Mouse (Mus musculus) C2C12 (cell line): Measurements from ENCODE around the gene Tjap1. TPM values are rescaled to one million over a fixed set of nuclear protein-coding genes. Genes with fewer than 3 reads are reported as not detected.
A peak's percentile ranks its signal among the peaks of the same experiment; 100 is the strongest.

ENCODE experiments used
- H3K27me3 ChIP-seq: one replicate; pipeline ENCODE4 v1.6.1; 2011; ENCODE audit not compliant: control insufficient read depth, insufficient read depth, insufficient read length
- H3K36me3 ChIP-seq: one replicate; pipeline ENCODE4 v1.6.1; 2011; ENCODE audit not compliant: control insufficient read depth, insufficient read depth
- H3K4me3 ChIP-seq: one replicate; pipeline ENCODE4 v1.5.1; 2011; ENCODE audit warnings: mild to moderate bottlenecking, control low read depth; ENCODE audit not compliant: poor library complexity, insufficient read depth, severe bottlenecking
- H3K79me2 ChIP-seq: one replicate; pipeline ENCODE4 v1.6.1; 2011; ENCODE audit not compliant: control insufficient read depth, insufficient read depth
- H3K79me3 ChIP-seq: one replicate; pipeline ENCODE4 v1.6.1; 2011; ENCODE audit warnings: low read depth, control low read depth
- H3ac ChIP-seq: one replicate; pipeline ENCODE3; 2011; ENCODE audit warnings: low read depth; ENCODE audit not compliant: control insufficient read depth, insufficient read length
- CEBPB ChIP-seq: IDR thresholded peaks from one replicate; pipeline ENCODE4 v1.6.1; 2011; ENCODE audit warnings: low read depth, mild to moderate bottlenecking, control low read depth, moderate library complexity
- CTCF ChIP-seq: IDR thresholded peaks from one replicate; pipeline ENCODE4 v1.5.1; 2011; ENCODE audit not compliant: control insufficient read depth, insufficient read depth, insufficient read length
- FOSL1 ChIP-seq: IDR thresholded peaks from one replicate; pipeline ENCODE4 v1.8.0; 2011; ENCODE audit warnings: mild to moderate bottlenecking, low read length; ENCODE audit not compliant: poor library complexity, insufficient read depth, severe bottlenecking
- MAX ChIP-seq: IDR thresholded peaks from one replicate; pipeline ENCODE4 v1.6.1; 2011; ENCODE audit warnings: mild to moderate bottlenecking, control low read depth
- MYOD1 ChIP-seq: IDR thresholded peaks from one replicate; pipeline ENCODE4 v1.6.1; 2011; ENCODE audit warnings: low read depth; ENCODE audit not compliant: control insufficient read depth, insufficient read length
- MYOG ChIP-seq: IDR thresholded peaks from one replicate; pipeline ENCODE4 v1.6.1; 2011; ENCODE audit not compliant: control insufficient read depth, insufficient read length; ENCODE audit errors: extremely low read depth
- USF1 ChIP-seq: IDR thresholded peaks from one replicate; pipeline ENCODE4 v1.6.1; 2011; ENCODE audit warnings: low read depth, mild to moderate bottlenecking, control low read depth, moderate library complexity
- polyA plus RNA-seq: library from polyadenylated mRNA; unstranded; fragments of >200 nt; fragmentation: generic; extraction: Trizol; gene quantifications from one replicate; pipeline ENCODE4 v1.2.1, GENCODE M21; 2012; ENCODE audit warnings: missing spikeins

Gene Tjap1
- polyA plus RNA-seq, 1 experiment, result 79.3 TPM

DNA sequence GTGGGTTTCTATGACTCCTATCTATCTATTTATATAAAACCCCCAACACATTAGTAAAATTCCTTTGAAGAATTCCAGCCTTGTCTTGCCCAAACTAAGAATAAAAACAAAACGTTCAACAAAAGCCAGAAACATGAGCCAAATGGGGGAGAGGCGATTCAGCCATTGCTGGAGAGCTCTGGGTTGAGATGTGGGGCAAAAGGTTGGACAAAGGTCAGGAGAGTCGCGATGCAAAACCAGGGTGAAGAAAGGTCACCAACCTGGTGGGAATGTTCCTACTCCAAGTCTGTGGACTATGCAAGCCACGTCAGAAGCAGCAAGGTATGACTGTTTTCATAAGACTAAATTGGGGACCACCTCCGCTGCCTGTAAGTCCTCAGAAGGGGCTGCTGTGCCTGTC, 37.7 kb upstream of the Tjap1 start:
- Histone ChIP-seq H3ac (no peak overlapping the region), H3K36me3 (no peaks in the 10 kb centered on the region)

DNA sequence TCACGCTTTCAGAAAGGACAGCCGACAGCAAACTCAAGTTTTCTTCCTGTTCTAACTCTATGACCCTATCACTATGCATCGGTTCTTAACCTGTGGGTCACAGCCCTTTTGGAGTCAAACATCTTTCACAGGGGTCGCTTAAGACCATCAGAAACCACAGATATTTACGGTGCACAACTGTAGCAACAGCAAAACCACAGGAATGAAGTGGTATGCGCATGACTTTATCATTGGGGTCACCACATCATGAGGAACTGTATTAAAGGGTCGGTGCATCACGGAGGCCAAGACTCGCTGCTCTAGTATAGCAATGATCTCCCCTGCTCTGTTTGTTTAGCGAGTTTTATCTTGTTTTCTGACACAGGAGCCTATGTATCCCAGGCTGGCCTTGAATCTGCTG, 33.0 kb upstream of the Tjap1 start:
- Histone ChIP-seq H3ac (no peak overlapping the region), H3K79me2 (no peaks in the 10 kb centered on the region), H3K36me3 (no peaks in the 10 kb centered on the region), H3K79me3 (no peaks in the 10 kb centered on the region), H3K4me3 (no peak overlapping the region), H3K27me3 (no peaks in the 10 kb centered on the region)
- TF ChIP-seq MYOD1 (peak; percentile 84), MYOG (no peak)

More for the DNA sequence above, 37.7 kb upstream of the Tjap1 start:
- no peaks in the 10 kb centered on the region for H3K27me3 ChIP-seq
- TF ChIP-seq MYOG, result no peak
- TF ChIP-seq CTCF, result no peak
- no peak for TF ChIP-seq MAX
- TF ChIP-seq USF1, result no peak
- TF ChIP-seq CEBPB, result no peak
- no peak for TF ChIP-seq FOSL1
- TF ChIP-seq MYOD1, result no peak
- no peaks in the 10 kb centered on the region for H3K79me2 ChIP-seq
- no peaks in the 10 kb centered on the region for H3K79me3 ChIP-seq
- H3K4me3 ChIP-seq, result no peak overlapping the region

DNA sequence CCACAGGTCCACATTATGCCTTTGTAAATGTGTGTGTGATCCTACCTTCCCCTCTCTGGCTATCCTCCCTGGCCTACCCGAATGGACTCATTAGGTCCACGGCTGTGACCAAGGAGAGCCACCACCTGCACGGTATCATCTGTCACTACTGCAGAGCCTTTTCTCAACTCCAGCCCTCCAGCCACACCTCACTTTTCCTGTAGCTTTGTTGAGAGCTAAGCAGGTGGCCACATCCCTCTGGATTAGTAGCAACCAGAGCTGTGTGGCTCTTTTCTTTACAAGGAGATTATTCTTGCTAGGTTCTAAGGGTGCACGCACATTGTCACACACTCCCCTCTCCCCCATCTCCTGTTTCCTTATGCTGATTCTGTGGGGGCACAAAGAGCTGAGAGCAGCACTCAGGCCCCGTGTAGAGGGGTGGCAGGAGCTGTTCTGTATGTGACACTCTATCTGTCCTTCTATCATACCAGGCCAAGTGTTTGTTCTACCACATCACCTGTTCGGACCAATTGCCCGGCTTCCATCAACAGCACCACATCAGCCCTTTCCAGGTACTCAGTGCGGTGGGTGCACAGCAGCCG, 30.4 kb upstream of the Tjap1 start:
- no peaks in the 10 kb centered on the region for H3K79me3 ChIP-seq
- TF ChIP-seq MYOD1 (no peak), CEBPB (no peak), MAX (no peak), USF1 (no peak), CTCF (no peak), MYOG (no peak), FOSL1 (no peak)
- no peaks in the 10 kb centered on the region for H3K27me3 ChIP-seq
- H3K36me3 ChIP-seq, result no peaks in the 10 kb centered on the region
- H3K79me2 ChIP-seq, result no peaks in the 10 kb centered on the region
- no peak overlapping the region for H3K4me3 ChIP-seq
- H3ac ChIP-seq, result no peak overlapping the region

DNA sequence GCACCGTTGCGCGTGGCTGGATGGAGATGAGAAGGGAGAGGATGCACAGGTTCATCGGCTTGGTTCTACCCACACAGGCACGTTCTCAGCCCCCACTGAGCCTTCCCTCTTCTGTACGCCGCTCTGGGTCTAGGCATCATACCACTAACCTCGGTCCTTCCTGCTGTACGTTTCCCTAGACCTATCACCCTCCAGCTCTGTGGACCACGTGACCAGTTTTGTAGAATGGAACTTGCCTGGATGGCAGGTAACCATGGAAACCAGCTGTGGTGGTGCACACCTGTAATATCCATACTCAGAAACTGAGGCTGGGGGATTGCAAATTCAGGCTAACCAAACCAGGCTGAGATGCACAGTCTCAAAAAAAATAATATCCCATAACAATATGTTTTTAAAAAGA, 27.7 kb upstream of the Tjap1 start:
- Histone ChIP-seq H3K27me3 (no peaks in the 10 kb centered on the region), H3K79me3 (no peaks in the 10 kb centered on the region), H3K4me3 (no peak overlapping the region), H3ac (no peak overlapping the region), H3K79me2 (no peaks in the 10 kb centered on the region), H3K36me3 (no peaks in the 10 kb centered on the region)
- TF ChIP-seq USF1, result peak; percentile 6
- no peak for TF ChIP-seq CTCF

DNA sequence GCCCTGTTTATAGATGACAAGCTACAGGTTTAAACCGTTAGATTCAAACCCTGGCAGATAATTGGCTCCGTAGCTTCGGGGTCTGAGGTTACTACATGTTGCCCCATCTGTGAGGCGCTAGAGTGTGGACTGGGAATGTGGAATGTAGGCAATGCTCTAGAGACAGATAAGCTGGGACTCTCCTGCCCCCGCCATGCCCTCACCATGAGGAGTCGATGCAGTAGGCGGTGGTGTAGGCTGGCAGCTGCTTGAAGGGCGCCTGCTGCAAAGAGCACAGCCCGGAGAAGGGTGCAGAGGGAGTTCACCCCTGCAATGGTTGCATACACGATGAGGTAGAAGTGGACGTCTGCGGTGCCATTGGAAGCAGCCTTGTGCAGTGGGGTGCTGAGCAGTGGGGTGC, 27.0 kb upstream of the Tjap1 start:
- no peaks in the 10 kb centered on the region for H3K79me3 ChIP-seq
- no peak for TF ChIP-seq USF1
- TF ChIP-seq MYOG, result no peak
- TF ChIP-seq MYOD1, result no peak
- TF ChIP-seq CTCF, result no peak
- TF ChIP-seq MAX, result no peak
- no peak for TF ChIP-seq CEBPB
- H3ac ChIP-seq, result no peak overlapping the region
- no peaks in the 10 kb centered on the region for H3K79me2 ChIP-seq
- no peaks in the 10 kb centered on the region for H3K27me3 ChIP-seq
- H3K4me3 ChIP-seq, result no peak overlapping the region
- no peaks in the 10 kb centered on the region for H3K36me3 ChIP-seq

DNA sequence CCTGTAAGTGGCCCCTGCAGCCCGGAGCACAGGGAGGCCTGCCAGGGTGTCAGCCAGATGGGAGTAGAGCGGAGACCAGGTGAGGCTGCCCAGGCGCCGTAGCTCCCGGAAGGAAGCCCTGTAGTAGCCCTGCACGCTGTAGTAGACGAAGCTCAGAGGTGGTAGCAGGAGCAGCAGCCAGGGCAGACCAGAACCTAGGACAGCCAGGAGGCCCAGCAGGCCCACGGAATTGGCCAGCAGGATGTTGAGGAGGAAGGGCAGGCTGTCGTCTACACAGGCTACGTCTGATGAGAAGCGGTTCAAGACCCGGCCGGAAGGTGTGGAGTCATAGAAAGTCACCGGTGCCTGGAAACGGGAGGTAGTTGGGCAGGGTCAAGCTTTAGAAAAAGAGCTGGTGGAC, 24.1 kb upstream of the Tjap1 start:
- Histone ChIP-seq H3K27me3 (no peaks in the 10 kb centered on the region), H3K4me3 (no peak overlapping the region), H3ac (no peak overlapping the region), H3K79me2 (no peaks in the 10 kb centered on the region), H3K36me3 (no peaks in the 10 kb centered on the region), H3K79me3 (no peaks in the 10 kb centered on the region)
- TF ChIP-seq USF1 (no peak), MAX (no peak), FOSL1 (no peak), MYOG (no peak), MYOD1 (no peak), CTCF (no peak), CEBPB (no peak)
